Mouse (Mus musculus) myocyte (in vitro differentiated cells): Measurements from ENCODE around the gene Dcaf15. TPM values are rescaled to one million over a fixed set of nuclear protein-coding genes. Genes with fewer than 3 reads are reported as not detected.

Experiments
- H3K27me3 ChIP-seq: one replicate; pipeline ENCODE4 v1.6.1; 2011; ENCODE audit not compliant: control insufficient read depth, insufficient read depth, insufficient read length
- H3K36me3 ChIP-seq: one replicate; pipeline ENCODE4 v1.6.1; 2011; ENCODE audit not compliant: control insufficient read depth, insufficient read depth
- H3K4me2 ChIP-seq: one replicate; pipeline ENCODE4 v1.6.1; 2011; ENCODE audit warnings: low read depth, control low read depth
- H3K4me3 ChIP-seq: one replicate; pipeline ENCODE4 v1.5.1; 2011; ENCODE audit warnings: mild to moderate bottlenecking, control low read depth, moderate library complexity
- H3K79me2 ChIP-seq: one replicate; pipeline ENCODE4 v1.6.1; 2011; ENCODE audit not compliant: control insufficient read depth, insufficient read depth
- H3ac ChIP-seq: one replicate; pipeline ENCODE4 v1.6.1; 2011; ENCODE audit not compliant: control insufficient read depth, insufficient read length
- CEBPB ChIP-seq: IDR thresholded peaks from 2 replicates; pipeline ENCODE4 v1.6.1; 2011; ENCODE audit warnings: mild to moderate bottlenecking, moderate library complexity; ENCODE audit not compliant: poor library complexity, insufficient read depth, severe bottlenecking
- E2F4 ChIP-seq: IDR thresholded peaks from one replicate; pipeline ENCODE4 v1.6.1; 2011; ENCODE audit warnings: mild to moderate bottlenecking, control low read depth, moderate library complexity; ENCODE audit not compliant: insufficient read depth
- MAX ChIP-seq: IDR thresholded peaks from one replicate; pipeline ENCODE4 v1.6.1; 2011; ENCODE audit warnings: low read depth, mild to moderate bottlenecking, control low read depth
- MYOD1 ChIP-seq, 3 experiments: IDR thresholded peaks; one replicate each; pipeline ENCODE4 v1.6.1; 2011; ENCODE audit warnings: control low read depth in 2 of 3, low read depth in 2 of 3, mild to moderate bottlenecking in 2 of 3, moderate library complexity in 1 of 3; ENCODE audit not compliant: insufficient read length in 2 of 3, control insufficient read depth in 1 of 3
- MYOG ChIP-seq, 3 experiments: IDR thresholded peaks; one replicate each; pipeline ENCODE4 v1.6.1; 2011; ENCODE audit warnings: control low read depth in 2 of 3, low read depth in 2 of 3, mild to moderate bottlenecking in 2 of 3; ENCODE audit not compliant: insufficient read length in 2 of 3, control insufficient read depth in 1 of 3, insufficient read depth in 1 of 3
- POLR2A ChIP-seq: IDR thresholded peaks from one replicate; pipeline ENCODE4 v1.6.1; 2011; ENCODE audit warnings: low read depth, mild to moderate bottlenecking, control low read depth, moderate library complexity; ENCODE audit not compliant: insufficient read length
- POLR2AphosphoS2 ChIP-seq: IDR thresholded peaks from one replicate; pipeline ENCODE4 v1.6.1; 2011; ENCODE audit warnings: low read depth, control low read depth; ENCODE audit not compliant: insufficient read length
- REST ChIP-seq: IDR thresholded peaks from one replicate; pipeline ENCODE4 v1.6.1; 2011; ENCODE audit warnings: mild to moderate bottlenecking, control low read depth, moderate library complexity; ENCODE audit not compliant: insufficient read depth, insufficient read length
- SRF ChIP-seq: IDR thresholded peaks from one replicate; pipeline ENCODE4 v1.6.1; 2011; ENCODE audit warnings: low read depth; ENCODE audit not compliant: control insufficient read depth, insufficient read length
- TCF12 ChIP-seq: IDR thresholded peaks from one replicate; pipeline ENCODE4 v1.6.1; 2011; ENCODE audit warnings: mild to moderate bottlenecking, control low read depth; ENCODE audit not compliant: poor library complexity, insufficient read depth, severe bottlenecking
- TCF3 ChIP-seq: IDR thresholded peaks from one replicate; pipeline ENCODE4 v1.6.1; 2011; ENCODE audit warnings: low read depth, control low read depth; ENCODE audit not compliant: insufficient read length
- USF1 ChIP-seq: IDR thresholded peaks from one replicate; pipeline ENCODE4 v1.6.1; 2011; ENCODE audit warnings: low read depth, mild to moderate bottlenecking, control low read depth, moderate library complexity
- polyA plus RNA-seq: library from polyadenylated mRNA; unstranded; fragments of >200 nt; fragmentation: generic; extraction: Trizol; gene quantifications from one replicate; pipeline ENCODE4 v1.2.1, GENCODE M21; 2012; ENCODE audit warnings: missing spikeins

Gene Dcaf15
- polyA plus RNA-seq, 1 experiment, result 24.3 TPM

DNA sequence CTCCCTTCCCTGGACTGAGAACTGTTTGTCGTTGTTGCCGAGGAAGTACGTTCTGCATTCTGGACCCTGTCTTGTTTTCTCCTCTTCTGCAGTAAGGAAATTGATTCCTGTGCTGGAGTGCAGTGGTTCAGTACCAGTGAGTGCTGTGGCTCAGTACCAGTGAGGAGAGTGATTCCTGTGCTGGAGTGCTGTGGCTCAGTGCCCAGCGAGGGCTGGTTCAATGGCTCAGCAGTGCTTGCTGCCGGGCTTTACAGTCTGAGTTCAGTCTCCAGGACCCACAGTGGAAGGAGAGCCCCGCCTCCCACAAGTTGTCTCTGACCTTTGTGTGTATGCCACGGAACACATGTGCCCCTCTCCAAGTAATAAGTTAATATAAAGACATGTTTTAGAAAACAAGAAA is 17.4 kb downstream of the Dcaf15 start:
- H3K36me3 ChIP-seq, result peaks cover 9% of the 10 kb centered on the region
- H3K79me2 ChIP-seq, result no peaks in the 10 kb centered on the region
- no peak for TF ChIP-seq MYOD1 (IDR thresholded peaks at IDR 0.05; ENCODE audit: control insufficient read depth in 1 of 3, insufficient read length in 2 of 3, low read depth in 2 of 3)
- TF ChIP-seq POLR2A, result no peak
- no peak for TF ChIP-seq POLR2AphosphoS2
- TF ChIP-seq E2F4, result no peak
- TF ChIP-seq MYOG (IDR thresholded peaks at IDR 0.05; ENCODE audit: control insufficient read depth in 1 of 3, insufficient read depth in 1 of 3, insufficient read length in 2 of 3, low read depth in 2 of 3), result no peak
- TF ChIP-seq TCF3, result no peak
- no peak for TF ChIP-seq CEBPB
- TF ChIP-seq SRF, result no peak
- no peak for TF ChIP-seq MAX
- TF ChIP-seq TCF12, result no peak
- no peak for TF ChIP-seq REST
- no peak for TF ChIP-seq USF1

DNA sequence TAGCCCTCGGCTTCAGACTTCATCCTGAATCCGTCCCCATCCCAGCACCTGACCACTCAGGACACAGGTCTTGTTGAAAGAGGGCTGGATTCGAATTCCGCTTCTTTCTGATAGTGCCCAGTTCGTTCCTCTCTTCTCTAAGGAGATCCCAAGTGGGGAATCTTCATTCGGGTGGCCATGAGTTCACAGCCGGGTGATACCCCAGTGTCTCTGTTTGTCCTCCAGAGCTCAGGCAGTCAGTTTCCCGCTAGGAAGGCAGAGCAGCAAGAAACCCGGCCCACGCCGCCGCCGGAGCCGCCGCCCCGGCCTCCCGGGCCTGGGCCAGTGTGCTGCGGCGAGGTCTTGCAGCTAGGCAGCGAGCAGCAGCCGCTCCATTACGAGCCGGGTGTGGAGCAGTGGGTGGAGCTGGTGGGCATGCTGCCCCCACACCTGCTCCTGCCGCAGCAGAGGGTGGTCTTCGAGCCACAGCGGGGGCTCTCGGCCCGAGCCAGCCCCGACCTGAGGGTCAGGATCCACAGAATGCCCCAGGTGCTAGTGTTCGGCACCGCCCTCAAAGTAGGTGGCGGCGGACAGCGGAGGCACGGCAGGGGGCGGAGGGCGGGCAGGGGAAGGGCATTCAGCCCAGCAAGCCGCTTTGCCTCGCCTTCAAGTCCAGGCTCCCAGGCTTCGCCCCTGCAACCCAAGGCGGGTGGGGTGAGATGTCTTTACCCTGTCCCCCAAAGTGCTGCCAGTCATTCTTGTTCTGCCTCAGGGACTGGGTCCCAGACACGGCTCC is 20.0 kb downstream of the Dcaf15 start:
- no peaks in the 10 kb centered on the region for H3K27me3 ChIP-seq
- no peak overlapping the region for H3K4me2 ChIP-seq
- TF ChIP-seq POLR2A, result no peak
- TF ChIP-seq SRF, result no peak
- no peak for TF ChIP-seq REST
- no peak for TF ChIP-seq MAX
- no peak for TF ChIP-seq TCF3
- no peak for TF ChIP-seq TCF12
- H3K4me3 ChIP-seq, result no peak overlapping the region
- no peak overlapping the region for H3ac ChIP-seq
- no peaks in the 10 kb centered on the region for H3K79me2 ChIP-seq
- H3K36me3 ChIP-seq, result peaks cover 13% of the 10 kb centered on the region

More for the DNA sequence above, 17.4 kb downstream of the Dcaf15 start:
- H3K4me3 ChIP-seq, result no peak overlapping the region
- no peak overlapping the region for H3ac ChIP-seq
- no peak overlapping the region for H3K4me2 ChIP-seq
- no peaks in the 10 kb centered on the region for H3K27me3 ChIP-seq

DNA sequence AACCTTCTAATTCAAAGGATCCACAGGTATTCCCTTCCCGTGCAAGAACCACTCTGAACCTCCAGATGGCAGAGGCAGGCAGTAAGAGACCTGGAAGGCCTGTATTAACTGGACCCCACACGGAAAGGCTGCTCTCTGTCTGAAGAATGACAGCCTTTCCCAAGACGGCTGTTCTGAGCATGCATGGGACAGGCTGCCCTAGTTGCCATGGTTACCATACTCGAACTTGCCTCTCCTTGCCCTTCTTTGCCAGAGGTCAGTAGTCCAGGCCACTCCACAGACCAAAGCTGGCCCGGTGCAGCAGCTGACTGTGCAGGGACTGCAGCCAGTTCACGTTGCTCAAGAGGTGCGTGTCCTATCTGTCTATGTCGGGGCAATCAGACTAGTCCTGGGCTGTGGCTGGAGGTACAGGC is 20.7 kb downstream of the Dcaf15 start:
- Histone ChIP-seq H3K36me3 (peaks cover 13% of the 10 kb centered on the region), H3K27me3 (no peaks in the 10 kb centered on the region), H3K4me2 (no peak overlapping the region), H3K4me3 (no peak overlapping the region), H3ac (no peak overlapping the region), H3K79me2 (no peaks in the 10 kb centered on the region)
- TF ChIP-seq TCF12 (no peak), SRF (no peak), USF1 (no peak), CEBPB (no peak), POLR2A (no peak), MAX (no peak), MYOG (IDR thresholded peaks at IDR 0.05; ENCODE audit: control insufficient read depth in 1 of 3, insufficient read depth in 1 of 3, insufficient read length in 2 of 3, low read depth in 2 of 3) (no peak)

DNA sequence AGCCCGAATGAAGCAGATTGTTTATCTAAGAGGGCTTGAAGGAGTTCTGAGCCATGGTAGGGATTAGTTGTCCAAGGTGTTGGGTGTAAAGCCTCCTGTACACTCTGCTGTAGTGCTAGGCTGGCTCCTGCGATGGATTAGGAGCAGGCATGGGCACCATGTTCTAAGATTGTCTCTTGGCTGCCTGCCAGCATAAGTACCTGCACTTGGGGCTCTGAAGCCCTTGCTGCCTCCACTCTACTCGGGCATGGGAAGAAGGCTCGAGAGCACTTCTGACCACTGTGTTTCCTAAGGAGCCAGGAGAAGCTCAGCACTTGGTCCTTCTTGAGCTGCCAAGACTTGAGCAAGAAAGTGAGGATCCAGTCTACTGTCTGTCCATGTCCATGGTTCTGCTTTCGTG is 25.4 kb downstream of the Dcaf15 start:
- Histone ChIP-seq H3K4me2 (no peak overlapping the region), H3K36me3 (peaks cover 13% of the 10 kb centered on the region), H3K79me2 (no peaks in the 10 kb centered on the region), H3K4me3 (no peak overlapping the region), H3K27me3 (no peaks in the 10 kb centered on the region), H3ac (no peak overlapping the region)
- no peak for TF ChIP-seq E2F4

DNA sequence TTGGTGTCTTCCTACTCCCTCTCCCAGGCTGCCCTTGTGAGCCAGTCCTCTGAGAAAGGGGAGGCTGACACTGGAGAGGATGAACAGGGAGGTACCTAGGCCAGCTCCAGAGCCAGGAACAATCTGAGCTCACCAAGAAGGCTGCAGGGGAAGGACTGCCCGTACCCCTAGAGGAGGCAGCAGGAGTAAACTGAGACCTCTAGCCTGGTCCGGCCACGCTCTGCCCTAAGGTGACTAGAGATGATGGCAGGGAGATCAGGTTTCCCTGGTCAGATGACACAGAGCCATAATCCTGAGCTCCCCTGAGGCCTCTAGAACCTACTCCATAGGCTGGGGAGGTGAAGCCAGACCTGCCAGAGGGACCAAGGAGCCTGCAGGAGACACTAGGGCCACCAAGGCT is 27.7 kb downstream of the Dcaf15 start:
- Histone ChIP-seq H3K27me3 (no peaks in the 10 kb centered on the region), H3K36me3 (peaks cover 7% of the 10 kb centered on the region), H3K79me2 (no peaks in the 10 kb centered on the region), H3K4me2 (no peak overlapping the region), H3ac (no peak overlapping the region), H3K4me3 (no peak overlapping the region)
- TF ChIP-seq POLR2A (no peak), TCF3 (no peak), SRF (no peak)
